Mouse (Mus musculus): Measurements from ENCODE around the gene Szrd1.

Szrd1 gene

GRCm38 (mm10) chr4:141114521-141114981, 25.0 kb downstream of the Szrd1 start:
- no peak for DNase-seq (ENCODE audit: low read depth)

GRCm38 (mm10) chr4:141113831-141114230, 25.7 kb downstream of the Szrd1 start:
- DNase-seq (ENCODE audit: low read depth), result no peak

DNA sequence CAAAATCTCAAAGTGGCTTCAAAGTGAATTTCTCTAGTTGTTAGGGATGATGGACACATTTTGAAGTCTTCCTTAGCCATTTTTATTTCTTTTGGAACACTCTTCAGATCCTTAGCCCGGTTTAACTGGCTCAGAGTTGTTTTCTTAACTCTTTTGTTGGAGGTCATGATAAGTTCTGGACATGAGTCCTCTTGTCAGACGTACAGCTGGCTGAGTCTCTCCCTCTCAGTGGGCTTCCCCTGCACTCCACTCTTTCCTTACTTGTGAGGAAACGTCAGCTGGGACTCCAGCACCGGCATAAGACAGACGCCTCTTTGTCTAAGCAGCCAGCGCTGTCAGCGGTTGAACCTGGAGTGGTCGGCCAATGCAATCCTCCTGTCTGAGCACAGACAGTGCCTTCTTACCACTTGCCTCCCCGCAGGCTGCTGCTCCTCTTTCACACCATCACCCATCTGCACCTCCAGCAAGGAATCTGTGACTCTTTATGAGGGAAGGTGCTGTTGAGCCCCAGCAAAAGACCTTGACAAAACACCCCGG, 31.3 kb downstream of the Szrd1 start:
- DNase-seq (ENCODE audit: low read depth), result no peak

DNA sequence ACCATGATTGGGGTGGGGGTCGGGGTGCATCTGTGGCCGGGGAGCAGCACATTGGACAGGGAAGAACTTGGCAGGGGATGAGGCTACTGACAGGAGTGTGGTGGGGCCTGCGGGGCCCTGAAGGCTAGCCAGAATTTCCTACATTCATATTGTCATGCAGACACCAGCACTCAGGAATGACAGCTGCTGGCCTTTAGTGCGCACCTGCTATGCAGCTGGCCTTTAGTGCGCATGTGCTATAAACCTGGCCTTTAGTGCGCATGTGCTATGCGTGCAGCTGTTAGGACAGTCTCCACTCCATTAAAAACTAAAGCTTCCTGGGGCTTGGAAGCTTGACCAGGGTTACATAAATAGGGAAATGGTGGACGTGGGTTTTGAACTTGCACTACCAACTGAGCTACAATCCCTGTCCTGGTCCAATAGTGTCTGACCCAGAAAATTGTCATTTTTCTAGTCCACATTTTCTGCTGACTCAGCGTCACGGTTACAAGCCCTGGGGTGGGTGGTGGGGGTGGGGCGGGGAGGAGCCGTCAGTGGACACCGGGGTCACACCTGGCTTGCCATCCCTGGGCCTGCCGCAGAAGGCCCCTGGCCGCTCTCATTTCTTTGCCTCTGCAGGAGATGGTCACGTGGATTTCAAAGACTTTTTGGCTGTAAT, 32.9 kb downstream of the Szrd1 start:
- no peak for DNase-seq (ENCODE audit: low read depth)

- DNase-seq (ENCODE audit: low read depth), result peak; percentile 37
These were observed 37.7 kb downstream of the Szrd1 start for GRCm38 (mm10) chr4:141101855-141102254.

DNA sequence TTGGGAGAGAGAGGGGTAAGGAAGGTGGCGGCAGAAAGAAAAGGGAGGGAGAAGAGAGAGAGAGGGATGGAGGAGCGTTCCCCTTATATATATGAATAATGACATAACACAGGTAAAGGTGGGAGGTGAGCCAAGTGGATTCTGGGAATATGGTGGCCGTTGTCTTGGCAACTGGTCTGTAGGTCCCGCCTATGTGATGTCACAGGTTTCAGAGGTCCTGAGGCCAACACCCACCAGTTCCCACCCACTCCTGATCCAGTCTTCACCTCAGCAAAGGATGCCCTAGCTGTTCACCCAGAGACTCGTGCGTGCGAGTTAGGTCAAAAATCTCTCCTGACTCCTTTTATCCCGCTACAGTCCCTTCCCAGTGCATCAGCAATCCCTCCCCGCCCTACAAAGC, 38.3 kb downstream of the Szrd1 start:
- no peak for DNase-seq (ENCODE audit: low read depth)

- no peak for DNase-seq (ENCODE audit: low read depth)
These were observed 39.6 kb downstream of the Szrd1 start for GRCm38 (mm10) chr4:141099956-141100355.

DNA sequence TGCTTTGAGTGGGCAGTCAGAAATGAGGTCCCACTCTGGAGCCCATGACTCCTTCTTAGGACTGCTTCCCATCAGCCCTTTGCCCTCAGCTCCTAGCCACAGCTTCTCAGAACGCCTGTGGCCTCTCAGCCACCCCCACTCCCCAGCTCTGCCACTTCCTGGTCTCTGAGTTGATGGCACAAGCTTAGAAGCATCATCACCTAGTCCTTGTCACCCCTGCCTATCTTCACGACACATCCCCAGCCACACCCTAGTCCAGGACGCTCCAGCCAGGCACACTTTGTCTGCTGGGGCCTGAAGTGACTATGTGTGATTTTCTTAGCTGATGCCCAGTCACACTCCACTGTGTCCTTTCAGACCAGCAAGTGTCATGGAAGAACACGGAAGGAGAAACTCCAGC, 40.6 kb downstream of the Szrd1 start:
- no peak for DNase-seq (ENCODE audit: low read depth)

GRCm38 (mm10) chr4:141096710-141097109, 42.9 kb downstream of the Szrd1 start:
- DNase-seq (ENCODE audit: low read depth), result no peak

DNA sequence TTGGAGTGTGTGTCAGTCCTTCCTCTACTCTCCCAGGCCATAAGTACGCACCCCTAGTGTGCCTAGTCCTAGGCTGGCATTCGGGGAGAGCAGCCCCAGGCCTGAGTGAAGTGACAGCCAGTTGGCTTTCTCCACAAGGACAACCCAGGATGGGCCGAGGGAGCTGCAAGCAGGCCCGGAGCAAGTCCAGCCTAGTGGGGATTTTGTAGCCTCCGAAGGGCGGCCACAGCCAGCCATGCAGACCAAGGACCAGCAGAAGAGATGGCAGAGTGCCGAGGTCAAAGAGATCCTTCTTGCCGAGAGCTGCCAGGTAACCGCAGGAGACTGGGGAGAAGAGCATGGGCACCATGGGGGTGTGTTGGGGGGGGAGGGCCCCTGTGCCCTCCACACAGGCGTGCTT, 44.6 kb downstream of the Szrd1 start:
- no peak for DNase-seq (ENCODE audit: low read depth)

GRCm38 (mm10) chr4:141088714-141089113, 50.9 kb downstream of the Szrd1 start:
- no peak for DNase-seq (ENCODE audit: low read depth)

DNA sequence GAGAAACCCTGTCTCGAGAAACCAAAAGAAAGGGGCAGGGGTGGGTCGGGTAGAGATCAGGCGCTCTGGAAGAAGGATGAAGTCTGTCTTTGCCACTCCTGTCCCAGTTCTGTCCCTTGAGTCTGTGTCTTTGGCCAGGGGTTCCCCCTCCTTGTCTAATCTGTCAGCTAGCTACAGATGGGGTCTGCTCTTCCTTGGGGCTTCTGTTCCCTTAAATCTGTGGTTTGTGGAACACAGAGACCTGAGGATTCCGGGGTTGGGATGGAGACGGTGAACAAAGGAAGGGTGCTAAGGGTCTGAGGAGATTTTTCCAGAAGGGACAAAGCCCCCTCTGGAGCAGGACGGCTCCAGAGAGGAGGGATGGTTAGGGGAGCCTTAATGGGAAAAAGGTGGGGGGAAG, 51.5 kb downstream of the Szrd1 start, which contains the start of gene Spata21:
Gene Spata21 (plus strand): TSS at position 301 of the 400 bp plus-strand sequence.
- DNase-seq (ENCODE audit: low read depth), result no peak

- no peak for DNase-seq (ENCODE audit: low read depth)
These were observed 52.7 kb downstream of the Szrd1 start for GRCm38 (mm10) chr4:141086862-141087261.

- DNase-seq (ENCODE audit: low read depth), result no peak
These were observed 61.0 kb downstream of the Szrd1 start for GRCm38 (mm10) chr4:141078510-141079137.

DNA sequence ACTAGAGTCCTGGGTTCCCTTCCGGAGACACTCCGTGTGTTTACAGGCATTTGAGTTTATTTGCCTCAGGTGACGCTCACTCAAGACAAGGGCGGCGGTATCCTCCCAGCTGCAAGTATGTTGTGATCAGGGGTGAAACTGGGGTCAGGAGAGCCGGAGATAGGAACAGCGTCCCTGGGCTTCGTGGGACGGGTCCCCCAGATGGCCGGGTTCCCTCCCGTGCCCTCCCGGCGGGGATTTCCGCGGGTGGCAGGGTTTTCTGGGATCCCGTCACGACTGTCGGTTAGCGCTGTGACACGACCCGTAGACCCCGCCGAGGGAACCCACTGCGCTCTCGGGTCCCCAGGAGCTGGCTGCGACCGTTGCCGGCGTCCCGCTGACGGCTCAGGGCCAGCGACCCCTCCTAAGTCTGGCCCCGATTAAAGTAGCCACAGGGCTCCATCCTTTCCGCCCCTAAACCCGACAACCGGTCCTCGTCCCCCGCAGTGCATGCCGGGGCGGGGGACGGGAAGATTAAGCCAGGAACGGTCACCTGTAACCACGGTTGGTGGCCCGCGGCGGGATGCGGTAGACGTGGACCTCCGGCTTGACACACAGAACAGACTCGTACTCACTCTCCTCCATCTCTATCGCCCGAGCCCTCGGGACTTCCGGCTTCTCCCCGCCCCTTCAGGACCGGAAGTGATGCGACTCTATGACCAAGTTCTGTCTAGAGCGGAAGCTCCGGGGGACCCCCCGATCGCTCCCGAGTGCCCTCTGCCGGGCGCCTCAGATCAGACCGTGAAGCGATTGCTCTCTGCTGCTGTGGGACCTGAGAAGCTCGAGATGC, 61.7 kb downstream of the Szrd1 start, which contains the start of gene Necap2:
Gene Necap2 (minus strand): TSS at position 677 of the 829 bp plus-strand sequence.
- peak; percentile 96 for DNase-seq (ENCODE audit: low read depth)

- DNase-seq (ENCODE audit: low read depth), result peak; percentile 32
These were observed 62.6 kb downstream of the Szrd1 start for GRCm38 (mm10) chr4:141076761-141077506.

- DNase-seq (ENCODE audit: low read depth), result no peak
These were observed 65.5 kb downstream of the Szrd1 start for GRCm38 (mm10) chr4:141074109-141074508.

DNA sequence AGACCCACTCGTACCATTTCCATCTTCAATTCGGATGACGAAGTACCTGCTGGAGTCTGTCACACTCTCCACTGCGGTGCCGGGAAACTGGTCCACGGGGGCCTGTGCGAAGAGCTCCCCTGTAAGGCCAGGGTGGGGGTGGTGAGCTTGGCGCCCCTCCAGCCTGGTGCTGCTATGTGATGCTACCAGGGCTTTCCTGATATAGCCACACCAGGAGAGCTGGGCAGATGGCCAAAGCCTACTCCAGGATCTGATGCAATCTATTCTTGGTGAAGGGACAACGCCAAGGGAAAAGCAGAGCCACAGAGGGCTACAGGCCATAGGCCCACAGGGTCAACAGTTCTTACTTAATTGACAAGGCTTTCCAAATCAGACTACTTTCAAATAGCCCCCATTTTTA, 65.9 kb downstream of the Szrd1 start:
- DNase-seq (ENCODE audit: low read depth), result no peak

- DNase-seq (ENCODE audit: low read depth), result no peak
These were observed 67.1 kb downstream of the Szrd1 start for GRCm38 (mm10) chr4:141072502-141072901.

GRCm38 (mm10) chr4:141069731-141070130, 69.8 kb downstream of the Szrd1 start:
- no peak for DNase-seq (ENCODE audit: low read depth)

DNA sequence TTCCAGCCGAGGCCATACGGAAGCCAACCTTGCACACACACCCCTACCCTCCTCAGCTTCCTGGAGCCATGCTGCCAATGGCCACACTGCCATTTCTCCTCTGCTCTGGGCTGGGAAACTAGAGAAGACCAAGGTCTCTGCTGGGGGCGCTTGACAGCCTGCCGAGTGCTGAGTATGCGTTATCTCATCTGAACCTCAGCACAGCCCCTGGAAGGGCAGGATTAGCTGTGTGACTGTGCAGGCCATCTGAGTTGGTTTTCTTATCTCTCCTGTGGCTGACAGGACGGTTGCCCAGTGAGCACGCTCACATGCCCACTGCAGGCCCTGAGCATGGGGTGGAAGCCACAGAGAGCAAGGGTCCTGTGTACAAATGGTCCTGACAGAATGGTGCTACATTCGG, 70.9 kb downstream of the Szrd1 start:
- DNase-seq (ENCODE audit: low read depth), result no peak

Measured in c-Kit-positive CD71-negative TER-119-negative erythroid progenitor cells, embryonic 14.5 days (primary cell).